Mouse (Mus musculus) MEL (cell line): ENCODE results near the gene Sun2. TPM values are rescaled to one million over a fixed set of nuclear protein-coding genes. Genes with fewer than 3 reads are reported as not detected.

Source experiments
- DNase-seq: peaks from one replicate; pipeline ENCODE4 v3.0.0; 2011; ENCODE audit warnings: low read depth, low spot score
- H3K27ac ChIP-seq: 2 replicates; pipeline ENCODE4 v1.5.1; 2012; ENCODE audit warnings: low read depth, mild to moderate bottlenecking, control low read depth, low read length, moderate library complexity; ENCODE audit not compliant: control insufficient read depth
- H3K27me3 ChIP-seq, 2 experiments: fragments of 150-350 bp in 1 of 2; sonication (generic) in 1 of 2; 2 replicates each; pipeline ENCODE4 v1.6.1; 2012; ENCODE audit warnings: low read length in 2 of 2, mild to moderate bottlenecking in 2 of 2, improper control_type of control experiment in 1 of 2, moderate library complexity in 1 of 2; ENCODE audit not compliant: insufficient read depth in 2 of 2, control insufficient read depth in 1 of 2
- H3K36me3 ChIP-seq, 2 experiments: 2 replicates each; pipeline ENCODE4 v1.6.1; 2012 to 2014; ENCODE audit warnings: low read length in 2 of 2, improper control_type of control experiment in 1 of 2, inconsistent platforms in 1 of 2, mild to moderate bottlenecking in 1 of 2; ENCODE audit not compliant: insufficient read depth in 2 of 2, control insufficient read depth in 1 of 2
- H3K4me1 ChIP-seq, 2 experiments: fragments of 150-350 bp in 1 of 2; sonication (generic) in 1 of 2; 2 replicates each; pipeline ENCODE4 v1.6.1; 2012; ENCODE audit warnings: low read length in 2 of 2, improper control_type of control experiment in 1 of 2, mild to moderate bottlenecking in 1 of 2; ENCODE audit not compliant: insufficient read depth in 2 of 2, control insufficient read depth in 1 of 2
- H3K4me3 ChIP-seq, 2 experiments: fragments of 150-350 bp in 1 of 2; sonication (generic) in 1 of 2; 2 replicates each; pipeline ENCODE4 v1.5.1; 2012; ENCODE audit warnings: low read depth in 2 of 2, low read length in 2 of 2, mild to moderate bottlenecking in 2 of 2, moderate library complexity in 2 of 2, control low read depth in 1 of 2, improper control_type of control experiment in 1 of 2; ENCODE audit not compliant: control insufficient read depth in 1 of 2, insufficient read depth in 1 of 2
- H3K79me2 ChIP-seq: 2 replicates; pipeline ENCODE4 v1.6.1; 2012; ENCODE audit warnings: mild to moderate bottlenecking, low read length, moderate library complexity; ENCODE audit not compliant: control insufficient read depth, poor library complexity, insufficient read depth
- H3K9ac ChIP-seq: 2 replicates; pipeline ENCODE4 v1.6.1; 2012; ENCODE audit warnings: low read depth, mild to moderate bottlenecking, control low read depth, low read length, moderate library complexity; ENCODE audit not compliant: control insufficient read depth, poor library complexity, severe bottlenecking
- H3K9me3 ChIP-seq: fragments of 150-350 bp; sonication (generic); replicated peaks from 2 replicates; pipeline ENCODE4 v1.6.1; 2012; ENCODE audit warnings: mild to moderate bottlenecking, low read length, improper control_type of control experiment, moderate library complexity; ENCODE audit not compliant: insufficient read depth
- BHLHE40 ChIP-seq: IDR thresholded peaks from 2 replicates; pipeline ENCODE4 v1.6.1; 2012; ENCODE audit warnings: low read depth, mild to moderate bottlenecking, inconsistent platforms, low read length, improper control_type of control experiment, borderline replicate concordance
- CHD1 ChIP-seq: IDR thresholded peaks from 2 replicates; pipeline ENCODE4 v1.6.1; 2012; ENCODE audit warnings: low read depth, mild to moderate bottlenecking, inconsistent platforms, low read length, improper control_type of control experiment
- CHD2 ChIP-seq: IDR thresholded peaks from 2 replicates; pipeline ENCODE4 v1.6.1; 2011; ENCODE audit warnings: low read length, improper control_type of control experiment
- CTCF ChIP-seq, 3 experiments: IDR thresholded peaks in 2 of 3; conservative IDR thresholded peaks in 1 of 3; 2 replicates each; pipeline ENCODE4 v1.5.1; 2011 to 2012; ENCODE audit warnings: low read length in 3 of 3, low read depth in 2 of 3, mild to moderate bottlenecking in 2 of 3, improper control_type of control experiment in 1 of 3, inconsistent platforms in 1 of 3, mixed read lengths in 1 of 3, moderate library complexity in 1 of 3; ENCODE audit not compliant: control insufficient read depth in 1 of 3, insufficient read depth in 1 of 3, poor library complexity in 1 of 3, severe bottlenecking in 1 of 3
- ELF1 ChIP-seq: IDR thresholded peaks from 2 replicates; pipeline ENCODE4 v1.6.1; 2014; ENCODE audit warnings: low read depth, mild to moderate bottlenecking, inconsistent platforms, low read length, improper control_type of control experiment, moderate library complexity
- ETS1 ChIP-seq: IDR thresholded peaks from 2 replicates; pipeline ENCODE4 v1.6.1; 2012; ENCODE audit warnings: low read depth, mild to moderate bottlenecking, inconsistent platforms, low read length, improper control_type of control experiment, moderate library complexity
- GATA1 ChIP-seq: IDR thresholded peaks from 2 replicates; pipeline ENCODE4 v1.6.1; 2011; ENCODE audit warnings: low read depth, low read length, improper control_type of control experiment
- HCFC1 ChIP-seq: IDR thresholded peaks from 2 replicates; pipeline ENCODE4 v1.6.1; 2012; ENCODE audit warnings: low read depth, mild to moderate bottlenecking, inconsistent platforms, low read length, improper control_type of control experiment, moderate library complexity
- JUND ChIP-seq: IDR thresholded peaks from 2 replicates; pipeline ENCODE4 v1.6.1; 2011; ENCODE audit warnings: low read depth, mild to moderate bottlenecking, improper control_type of control experiment, low read length
- KAT2A ChIP-seq: conservative IDR thresholded peaks from 2 replicates; pipeline ENCODE4 v1.6.1; 2012; ENCODE audit warnings: low read depth, low read length, improper control_type of control experiment, inconsistent platforms
- MAFK ChIP-seq: IDR thresholded peaks from 2 replicates; pipeline ENCODE4 v1.6.1; 2011; ENCODE audit warnings: low read depth, mild to moderate bottlenecking, low read length, improper control_type of control experiment, borderline replicate concordance
- MAZ ChIP-seq: IDR thresholded peaks from 2 replicates; pipeline ENCODE4 v1.6.1; 2012; ENCODE audit warnings: low read depth, mild to moderate bottlenecking, inconsistent platforms, low read length, improper control_type of control experiment
- MEF2A ChIP-seq: IDR thresholded peaks from 2 replicates; pipeline ENCODE4 v1.6.1; 2014; ENCODE audit warnings: low read depth, mild to moderate bottlenecking, inconsistent platforms, low read length, improper control_type of control experiment; ENCODE audit not compliant: poor library complexity, insufficient replicate concordance, severe bottlenecking; ENCODE audit errors: extremely low read depth
- MYB ChIP-seq: IDR thresholded peaks from 2 replicates; pipeline ENCODE4 v1.6.1; 2011; ENCODE audit warnings: mild to moderate bottlenecking, low read depth, low read length, improper control_type of control experiment
- MYC ChIP-seq: IDR thresholded peaks from 2 replicates; pipeline ENCODE4 v1.6.1; 2011; ENCODE audit warnings: low read depth, mild to moderate bottlenecking, low read length, improper control_type of control experiment, moderate library complexity
- NRF1 ChIP-seq: IDR thresholded peaks from 2 replicates; pipeline ENCODE4 v1.6.1; 2014; ENCODE audit warnings: low read depth, mild to moderate bottlenecking, inconsistent platforms, low read length, improper control_type of control experiment, moderate library complexity; ENCODE audit not compliant: poor library complexity, insufficient read depth, severe bottlenecking
- POLR2AphosphoS2 ChIP-seq: IDR thresholded peaks from 2 replicates; pipeline ENCODE4 v1.6.1; 2011; ENCODE audit warnings: low read length, improper control_type of control experiment
- RAD21 ChIP-seq: IDR thresholded peaks from 2 replicates; pipeline ENCODE4 v1.6.1; 2011; ENCODE audit warnings: mild to moderate bottlenecking, low read depth, low read length, improper control_type of control experiment
- SIN3A ChIP-seq: IDR thresholded peaks from 2 replicates; pipeline ENCODE4 v1.6.1; 2012; ENCODE audit warnings: low read length, improper control_type of control experiment, inconsistent platforms
- SMC3 ChIP-seq: IDR thresholded peaks from 2 replicates; pipeline ENCODE4 v1.6.1; 2011; ENCODE audit warnings: low read depth, low read length, improper control_type of control experiment
- TCF12 ChIP-seq: IDR thresholded peaks from 2 replicates; pipeline ENCODE4 v1.6.1; 2014; ENCODE audit warnings: low read depth, mild to moderate bottlenecking, inconsistent platforms, low read length, improper control_type of control experiment, moderate library complexity
- ZC3H11A ChIP-seq: IDR thresholded peaks from 2 replicates; pipeline ENCODE4 v1.6.1; 2012; ENCODE audit warnings: low read depth, mild to moderate bottlenecking, inconsistent platforms, low read length, improper control_type of control experiment
- ZKSCAN1 ChIP-seq: IDR thresholded peaks from 2 replicates; pipeline ENCODE4 v1.6.1; 2012; ENCODE audit warnings: low read depth, mild to moderate bottlenecking, inconsistent platforms, low read length, improper control_type of control experiment, moderate library complexity
- ZNF384 ChIP-seq: IDR thresholded peaks from 2 replicates; pipeline ENCODE4 v1.6.1; 2012; ENCODE audit warnings: low read depth, mild to moderate bottlenecking, inconsistent platforms, low read length, improper control_type of control experiment
- polyA plus RNA-seq, 2 experiments: library from polyadenylated mRNA; stranded (reverse) in 1 of 2; unstranded in 1 of 2; fragments of >175 nt in 1 of 2; fragments of >200 nt in 1 of 2; gene quantifications; 2 replicates each; pipeline versions ENCODE4 v1.2.1 to v1.2.4; 2012; ENCODE audit warnings: low replicate concordance in 2 of 2, low read depth in 1 of 2; ENCODE audit not compliant: insufficient read length in 2 of 2, insufficient read depth in 1 of 2, missing spikeins in 1 of 2
- total RNA-seq: library from RNA; depleted of rRNA; stranded (reverse); fragments of 300-350 nt; gene quantifications from 2 replicates; pipeline ENCODE4 v1.2.3, GENCODE M21; 2012

Gene Sun2
- total and polyA plus RNA-seq, 3 experiments: 4.3 to 10.6 TPM; not detected in 1

GRCm38 (mm10) chr15:79753873-79754272, 11.5 kb upstream of the Sun2 start:
- H3K4me3 ChIP-seq: no peak overlapping the region
- H3K27ac ChIP-seq: no peak overlapping the region
- no peak for TF ChIP-seq CHD1
- no peak for TF ChIP-seq ZNF384
- TF ChIP-seq JUND: no peak
- TF ChIP-seq POLR2AphosphoS2: no peak
- no peak for TF ChIP-seq ZKSCAN1
- TF ChIP-seq ETS1: no peak
- TF ChIP-seq MAFK: no peak
- H3K36me3 ChIP-seq: no peaks in the 10 kb centered on the region
- no peaks in the 10 kb centered on the region for H3K4me1 ChIP-seq
- H3K9me3 ChIP-seq: no peaks in the 10 kb centered on the region
- no peak overlapping the region for H3K9ac ChIP-seq
- H3K79me2 ChIP-seq: no peaks in the 10 kb centered on the region
- H3K27me3 ChIP-seq: no peaks in the 10 kb centered on the region
- no peak for DNase-seq

GRCm38 (mm10) chr15:79753420-79753752, 11.1 kb upstream of the Sun2 start:
- TF ChIP-seq SIN3A: no peak
- TF ChIP-seq MEF2A: no peak
- no peak for TF ChIP-seq MYB
- TF ChIP-seq ETS1: no peak
- no peak for TF ChIP-seq POLR2AphosphoS2
- Histone ChIP-seq H3K36me3 (no peaks in the 10 kb centered on the region), H3K4me1 (no peaks in the 10 kb centered on the region), H3K9ac (no peak overlapping the region), H3K27ac (no peak overlapping the region), H3K9me3 (no peaks in the 10 kb centered on the region), H3K79me2 (no peaks in the 10 kb centered on the region), H3K4me3 (no peak overlapping the region), H3K27me3 (no peaks in the 10 kb centered on the region)
- DNase-seq: no peak

- TF ChIP-seq NRF1 (no peak), ELF1 (peak; percentile 59; the same call in 1 of the 2 replicates), ZNF384 (no peak), CHD2 (no peak), POLR2AphosphoS2 (no peak), KAT2A (no peak), BHLHE40 (peak; percentile 30; the same call in 1 of the 2 replicates), MAZ (peak; percentile 46; the same call in 1 of the 2 replicates), GATA1 (no peak), MYC (no peak), RAD21 (peak; percentile 91), SIN3A (0 out of 2 replicates have a peak, but pooled peaks have one; percentile 42), MYB (no peak), JUND (no peak), HCFC1 (no peak), SMC3 (peak; percentile 85), TCF12 (no peak), ZC3H11A (peak; percentile 80), CTCF (IDR thresholded peaks at IDR 0.05 in 2 of 3, conservative IDR thresholded peaks at IDR 0.05 in 1 of 3; ENCODE audit: control insufficient read depth in 1 of 3, insufficient read depth in 1 of 3, low read depth in 2 of 3, low read length in 3 of 3, poor library complexity in 1 of 3, severe bottlenecking in 1 of 3) (peak; percentile 89 to 97 (median 93))
- DNase-seq: peak; percentile 68
- Histone ChIP-seq H3K9ac (no peak overlapping the region), H3K4me3 (no peak overlapping the region), H3K27ac (no peak overlapping the region), H3K27me3 (no peaks in the 10 kb centered on the region), H3K36me3 (no peaks in the 10 kb centered on the region), H3K9me3 (no peaks in the 10 kb centered on the region), H3K4me1 (no peaks in the 10 kb centered on the region), H3K79me2 (no peaks in the 10 kb centered on the region)
Observed at GRCm38 (mm10) chr15:79752742-79753419, 10.5 kb upstream of the Sun2 start.
